Mouse (Mus musculus): ENCODE measurements around the gene Sympk.
A peak's percentile ranks its signal among the peaks of the same experiment; 100 is the strongest.

Sympk gene

DNA sequence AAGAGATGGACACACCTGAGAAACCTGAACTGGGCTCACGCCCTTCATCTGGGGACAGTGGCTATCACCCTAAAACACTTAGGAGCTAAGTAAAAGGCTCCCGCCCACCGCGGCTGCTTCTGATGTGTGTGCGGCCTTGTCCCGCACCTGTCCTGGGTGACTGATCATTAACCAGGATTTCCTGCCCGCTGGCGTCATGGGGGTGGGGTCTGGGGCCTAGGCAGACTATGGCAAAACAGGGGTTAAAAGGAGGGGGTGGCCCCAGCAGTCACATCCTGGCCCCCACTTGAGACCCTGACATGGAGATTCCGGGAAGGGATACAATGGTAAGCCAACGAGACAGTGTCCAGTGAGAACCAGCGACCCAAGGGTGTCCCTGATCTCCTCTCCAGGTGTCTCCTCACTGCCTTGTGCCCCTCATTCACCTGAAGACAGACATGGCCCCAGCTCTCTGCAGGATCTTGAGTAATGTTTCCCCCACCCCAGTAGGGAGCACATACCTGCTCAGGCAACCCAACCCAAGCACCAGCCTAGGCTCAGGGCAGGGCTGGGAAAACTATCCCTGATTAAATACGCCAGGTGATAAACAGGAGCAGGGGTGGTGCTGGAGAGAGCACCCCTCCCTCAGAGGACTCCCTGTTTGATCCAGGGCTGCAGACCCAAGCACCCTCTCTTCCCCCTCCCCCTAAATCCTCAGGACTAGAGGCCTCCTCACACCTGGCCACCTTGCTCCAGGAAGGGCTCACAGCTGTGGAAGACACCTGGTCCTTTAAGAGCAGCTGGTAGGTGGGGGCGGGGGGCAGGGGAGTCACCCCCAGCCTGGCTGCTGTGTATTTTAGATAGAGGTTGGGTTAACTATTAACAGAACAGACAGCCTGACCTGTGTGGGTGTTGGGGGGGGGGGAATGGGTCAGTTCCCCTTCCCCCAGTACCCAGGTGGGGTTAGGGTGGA, 16.9 kb upstream of the Sympk start:
- no peak for DNase-seq (ENCODE audit: low read depth, low spot score)

DNA sequence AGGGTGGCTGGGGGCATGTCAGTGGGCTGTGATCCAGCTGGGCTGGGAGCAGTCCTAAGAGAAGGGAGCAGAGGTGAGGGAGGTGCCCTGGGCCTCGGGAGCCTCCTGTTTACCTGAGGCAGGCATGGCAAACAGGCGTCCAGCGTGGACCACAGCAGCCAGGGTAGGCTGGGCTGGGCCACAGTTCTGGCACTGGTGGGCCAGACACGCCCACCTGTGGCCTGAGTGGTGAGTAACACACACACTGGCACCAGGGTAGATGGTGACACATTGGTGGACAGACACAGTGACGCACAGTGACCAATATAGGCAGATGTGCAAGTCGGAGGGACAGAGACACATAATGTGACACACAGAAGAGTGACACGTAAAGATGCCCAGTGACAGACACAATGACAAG, 13.6 kb upstream of the Sympk start:
- DNase-seq (ENCODE audit: low read depth, low spot score) = no peak

DNA sequence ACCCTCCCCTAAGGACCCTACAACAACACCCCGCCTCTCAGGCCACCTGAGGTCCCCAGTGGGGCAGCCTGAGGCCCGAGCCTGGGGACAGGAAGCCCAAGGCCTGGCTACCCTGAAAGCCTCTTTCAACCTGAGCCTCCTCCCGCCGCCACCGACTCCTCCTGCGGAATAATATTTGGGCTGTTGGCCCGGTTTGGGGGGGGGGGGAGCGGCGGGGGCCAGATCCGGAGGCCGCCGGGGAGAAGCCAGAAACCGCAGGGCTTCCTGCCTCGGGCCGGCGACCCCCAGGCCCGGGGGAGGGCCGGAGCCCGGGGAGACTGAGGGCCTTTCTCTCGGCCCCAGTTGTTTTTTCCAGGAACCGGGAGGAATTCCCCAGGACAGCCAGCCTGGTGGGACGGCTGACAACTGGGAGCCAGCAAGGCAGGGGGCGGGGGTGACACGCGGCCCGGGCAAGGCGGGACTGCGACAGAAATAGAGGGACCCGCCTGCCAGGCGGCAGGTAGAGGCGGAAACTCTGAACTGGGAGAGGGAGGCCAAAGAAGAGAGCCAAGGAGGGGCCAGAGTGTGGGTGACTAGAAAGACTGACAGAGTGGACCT, 12.1 kb upstream of the Sympk start:
- DNase-seq (ENCODE audit: low read depth, low spot score) = peak; percentile 17

DNA sequence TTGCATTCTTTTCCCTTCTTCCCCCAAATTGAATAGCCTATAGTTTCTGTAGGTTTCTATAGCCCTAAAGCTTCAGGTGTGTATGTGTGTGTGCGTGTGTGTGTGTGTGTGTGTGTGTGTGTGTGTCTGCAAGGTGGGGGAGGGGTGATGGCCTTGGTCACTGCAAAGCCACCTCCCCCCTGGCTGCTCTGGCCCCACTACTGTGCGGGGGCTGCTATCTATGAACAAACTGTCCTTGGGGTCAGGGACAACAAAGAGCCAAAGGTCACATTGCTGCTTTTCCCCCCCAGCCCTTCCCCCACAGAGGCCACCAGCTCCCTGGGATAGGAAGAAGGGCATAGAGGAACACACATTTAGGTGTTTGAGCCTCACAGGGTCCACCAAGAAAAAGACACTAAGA, 11.3 kb upstream of the Sympk start:
- no peak for DNase-seq (ENCODE audit: low read depth, low spot score)

DNA sequence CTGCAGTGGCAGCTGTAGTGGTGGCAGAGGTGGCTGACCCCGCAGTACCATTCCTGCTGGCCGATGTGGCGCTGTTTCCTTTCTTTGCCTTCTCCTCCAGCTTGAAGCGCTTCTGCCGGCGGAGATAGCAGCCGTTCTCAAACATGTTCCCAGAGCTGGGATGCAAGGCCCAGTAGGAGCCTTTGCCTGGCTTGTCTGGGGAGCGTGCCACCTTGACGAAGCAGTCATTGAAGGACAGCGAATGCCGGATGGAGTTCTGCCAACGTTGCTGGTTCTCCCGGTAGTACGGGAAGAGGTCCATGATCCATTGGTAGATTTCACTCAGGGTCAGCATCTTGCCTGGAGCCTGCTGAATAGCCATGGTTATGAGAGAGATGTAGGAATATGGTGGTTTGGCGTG, 9.7 kb upstream of the Sympk start:
- peak; percentile 44 for DNase-seq (ENCODE audit: low read depth, low spot score)

DNA sequence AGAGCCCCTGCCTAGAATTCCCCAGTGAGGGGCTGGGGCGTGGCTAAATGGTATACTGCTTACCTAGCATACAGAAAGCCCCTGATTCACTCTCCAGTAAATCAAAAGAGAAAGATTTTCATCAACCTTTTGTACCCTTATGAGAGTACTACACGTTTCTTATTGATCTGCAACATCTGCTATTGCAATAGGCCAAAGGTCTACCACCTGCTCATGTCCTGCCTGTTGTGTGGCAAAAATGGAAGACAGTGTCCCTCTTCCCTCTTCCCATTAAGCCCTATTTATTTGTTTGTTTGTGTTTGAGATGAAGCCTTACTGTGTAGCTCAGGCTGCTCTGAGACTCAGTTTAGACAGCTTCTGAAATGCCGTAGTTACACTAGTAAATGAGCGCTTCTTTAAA, 8.1 kb upstream of the Sympk start:
- DNase-seq (ENCODE audit: low read depth, low spot score) = no peak

DNA sequence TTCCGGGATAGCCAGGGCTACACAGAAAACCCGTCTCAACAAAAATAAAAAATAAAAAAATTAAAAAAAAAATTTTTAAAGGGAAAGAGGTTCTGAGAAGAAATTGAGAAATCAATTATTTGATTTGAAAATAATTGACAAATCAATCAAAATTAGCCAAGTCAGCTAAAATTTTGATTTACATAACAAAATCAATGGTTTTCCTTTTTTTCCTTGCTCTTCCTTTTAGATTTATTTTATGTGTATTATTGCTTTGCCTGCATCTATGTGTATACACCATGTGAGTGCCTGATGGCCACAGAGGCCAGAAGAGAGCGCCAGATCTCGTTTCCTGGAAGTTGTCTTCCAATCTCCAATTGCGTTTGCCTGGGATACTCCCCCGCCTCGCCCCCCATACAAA, 6.3 kb upstream of the Sympk start:
- DNase-seq (ENCODE audit: low read depth, low spot score) = no peak

DNA sequence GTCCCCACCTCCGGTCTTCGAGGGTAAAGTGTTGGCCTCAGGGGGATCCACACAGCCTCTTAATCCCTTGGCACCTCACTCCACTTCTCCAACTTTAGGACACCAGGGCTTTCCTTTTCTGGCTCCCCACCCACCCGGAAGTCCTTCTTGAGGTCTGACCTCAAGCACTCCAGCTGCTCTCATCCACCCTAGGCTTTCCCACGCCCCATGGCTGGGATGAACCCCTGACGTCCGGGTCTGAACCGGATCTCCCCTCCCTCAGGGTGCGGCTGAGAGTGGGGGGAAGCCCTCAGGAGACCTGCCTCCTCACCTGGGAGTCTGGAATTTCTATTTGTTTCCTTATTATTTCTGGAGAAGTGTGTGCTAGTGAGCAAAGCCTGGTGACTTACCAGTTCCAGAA, 3.1 kb upstream of the Sympk start:
- no peak for DNase-seq (ENCODE audit: low read depth, low spot score)

DNA sequence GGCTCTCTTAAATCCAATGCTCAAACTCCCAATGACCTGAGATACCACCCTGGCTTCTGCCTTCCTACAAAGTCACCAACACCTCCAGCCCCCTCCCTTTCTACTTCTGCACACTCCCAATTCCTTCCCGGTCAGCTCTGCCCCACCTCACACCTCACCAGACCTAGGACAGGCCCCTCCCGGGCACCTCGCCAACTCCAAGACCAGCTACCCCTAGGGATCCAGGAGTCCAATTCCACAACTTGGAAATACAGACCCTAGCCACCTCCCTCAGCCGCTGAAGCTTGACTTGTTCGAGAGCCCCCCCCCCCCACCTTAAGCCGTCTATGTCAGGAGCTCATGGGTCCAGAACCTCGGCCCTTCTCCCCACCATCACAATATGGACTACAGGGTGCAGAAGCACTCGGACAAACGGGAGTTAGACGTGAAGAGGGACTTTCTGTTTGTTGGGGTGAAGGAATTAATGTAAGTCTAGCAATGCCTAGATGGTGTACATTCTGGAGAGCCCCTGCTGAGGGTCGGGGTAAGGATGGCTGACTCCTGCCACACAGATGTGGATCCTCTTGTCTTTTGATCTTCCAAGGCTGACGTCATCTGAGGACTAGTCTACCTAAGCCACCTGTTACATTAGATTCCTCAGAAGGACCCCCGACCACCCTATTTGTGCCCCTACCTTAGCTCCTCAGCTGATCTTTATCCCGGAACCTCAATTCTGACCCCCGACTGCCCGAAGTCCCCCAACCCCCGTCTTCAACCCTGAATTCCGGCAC, 1.8 kb upstream of the Sympk start:
- DNase-seq (ENCODE audit: low read depth, low spot score) = no peak

DNA sequence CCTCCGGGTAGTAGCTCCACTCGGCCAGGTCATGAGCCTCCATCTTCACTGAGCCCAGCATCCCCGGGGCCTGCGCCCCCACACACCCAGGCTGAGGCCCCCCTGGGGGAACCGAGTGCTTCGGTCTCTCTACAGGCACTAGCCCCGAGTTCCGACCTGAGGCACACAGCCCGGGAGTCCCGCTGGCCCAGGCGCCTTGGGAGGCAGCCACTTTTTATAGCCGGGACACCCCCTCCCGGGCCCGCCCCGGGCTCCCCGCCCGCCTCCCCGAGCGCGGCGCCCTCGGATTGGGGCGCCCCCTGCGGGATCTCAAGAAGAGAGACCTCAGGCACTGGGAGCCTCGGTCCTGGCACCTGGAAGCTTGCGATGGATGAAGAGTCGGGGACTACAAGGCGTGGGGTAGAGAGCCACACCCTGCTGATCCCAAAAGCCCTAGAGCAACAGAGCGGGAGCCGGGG, 791 bp upstream of the Sympk start, which contains the start of gene Foxa3:
Gene Foxa3 (minus strand): TSS at position 182 of the 458 bp plus-strand sequence.
- DNase-seq (ENCODE audit: low read depth, low spot score) = peak; percentile 81

DNA sequence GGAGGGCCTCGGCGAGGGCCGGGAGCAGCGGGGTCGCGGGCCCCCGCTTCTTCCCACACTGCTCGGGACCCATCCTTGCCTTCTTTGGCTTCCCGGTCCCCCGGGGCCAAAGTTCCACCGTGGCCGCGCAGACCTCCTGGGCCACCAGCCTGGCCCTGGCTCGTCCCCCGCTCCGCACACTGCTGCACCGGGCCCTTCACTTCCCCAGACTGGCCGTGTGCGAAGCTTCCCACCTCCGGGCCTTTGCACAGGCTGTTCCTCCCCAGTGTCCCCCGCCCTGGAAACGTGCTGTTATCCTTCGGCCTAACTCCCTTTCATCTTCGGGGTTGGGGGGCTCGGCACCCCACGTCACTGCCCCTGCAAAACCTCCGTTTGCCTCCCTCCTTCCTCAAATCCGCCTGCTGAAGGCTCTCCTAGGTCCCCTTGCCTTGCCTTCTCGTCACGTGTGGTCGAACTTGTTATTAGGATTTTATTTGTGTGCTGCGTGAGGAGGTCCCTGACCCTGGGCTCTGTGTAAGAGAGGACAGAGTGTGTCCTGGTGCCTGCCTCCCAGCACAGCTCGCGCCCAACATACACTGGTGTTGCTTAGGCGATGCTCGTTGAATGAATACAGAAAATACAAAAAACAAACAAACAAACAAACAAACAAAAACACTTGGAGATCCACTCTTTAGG, 541 bp downstream of the Sympk start:
- DNase-seq (ENCODE audit: low read depth, low spot score) = peak; percentile 58

DNA sequence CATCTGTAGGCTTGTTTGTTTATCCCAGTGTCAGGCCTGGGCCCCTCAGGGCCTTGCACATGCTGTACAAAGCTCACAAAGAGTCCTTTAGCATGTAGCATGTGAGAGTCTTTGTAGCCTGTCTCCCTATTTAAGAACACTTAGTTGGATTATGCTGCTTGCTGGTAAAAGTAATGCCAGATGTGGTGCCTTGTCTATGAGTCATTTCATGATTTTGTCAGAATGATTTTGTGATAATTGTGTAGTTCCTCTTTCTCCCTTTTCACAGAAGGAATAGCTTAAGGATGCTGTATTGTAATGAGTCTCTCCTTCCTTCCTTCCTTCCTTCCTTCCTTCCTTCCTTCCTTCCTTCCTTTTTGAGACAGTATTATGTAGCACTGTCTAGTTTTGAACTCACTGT, 3.9 kb downstream of the Sympk start:
- DNase-seq (ENCODE audit: low read depth, low spot score) = no peak

DNA sequence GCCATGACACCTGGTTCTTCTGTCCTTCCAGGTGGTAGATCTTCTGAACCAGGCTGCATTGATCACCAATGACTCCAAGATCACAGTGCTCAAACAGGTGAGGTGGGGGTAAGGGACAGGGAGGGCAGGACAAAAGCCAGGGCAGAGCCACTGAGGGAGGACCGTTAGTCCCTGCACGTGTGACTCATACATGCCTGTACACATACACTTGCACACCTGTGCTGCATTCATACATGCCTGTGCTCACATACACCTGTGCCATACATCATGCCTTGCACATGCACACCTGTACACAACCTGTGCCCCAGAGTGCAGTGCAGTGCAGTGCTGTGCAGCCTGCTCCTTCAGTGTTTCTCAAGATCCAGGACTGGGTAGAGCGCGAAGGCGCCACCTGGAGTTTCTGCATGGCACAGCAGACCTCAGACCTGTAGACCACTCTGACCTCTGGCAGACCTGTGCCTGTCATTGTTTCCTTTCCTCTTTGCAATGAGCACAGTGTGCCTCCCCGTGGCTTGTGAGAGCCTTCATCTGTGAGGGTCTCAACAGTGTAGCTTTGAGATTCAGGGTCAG, 5.0 kb downstream of the Sympk start:
- peak; percentile 85 for DNase-seq (ENCODE audit: low read depth, low spot score)

DNA sequence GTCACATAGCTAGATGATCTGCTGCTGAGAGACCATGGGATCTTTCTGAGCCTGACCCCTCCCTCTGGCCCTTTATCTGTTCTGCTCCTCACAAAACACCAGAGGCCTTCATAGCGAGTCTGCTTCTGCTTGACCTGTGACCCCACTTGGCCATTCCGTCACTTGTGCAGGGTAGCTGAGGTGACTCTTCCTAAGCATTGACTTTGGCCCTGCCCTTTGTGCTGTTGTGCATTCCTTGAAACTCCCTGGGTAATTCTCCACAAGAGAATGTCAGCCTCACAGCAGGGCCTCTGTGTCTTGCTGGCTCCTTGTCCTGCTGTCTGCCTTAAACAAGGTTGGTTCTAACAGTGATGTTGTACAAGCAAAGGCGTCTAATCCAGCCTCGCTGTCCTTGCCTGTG, 7.5 kb downstream of the Sympk start:
- DNase-seq (ENCODE audit: low read depth, low spot score) = peak; percentile 46

DNA sequence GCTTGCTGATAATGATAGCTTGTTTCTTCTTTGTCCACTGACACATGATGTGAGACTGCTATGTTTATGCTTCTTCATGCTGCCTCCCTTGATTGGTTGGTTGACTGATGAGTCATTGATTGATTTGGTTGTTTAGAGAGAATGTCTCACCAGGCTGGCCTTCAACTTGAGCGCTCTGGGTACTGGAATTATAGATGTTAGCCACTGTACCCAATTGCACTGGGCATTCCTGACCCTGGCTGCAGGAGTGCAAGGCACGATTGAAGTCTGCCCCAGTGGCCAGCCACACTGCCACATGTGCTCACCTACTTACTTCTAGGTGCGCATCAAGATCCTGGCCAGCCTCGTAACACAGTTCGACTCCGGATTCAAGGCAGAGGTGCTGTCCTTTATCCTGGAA, 20.4 kb downstream of the Sympk start:
- no peak for DNase-seq (ENCODE audit: low read depth, low spot score)

DNA sequence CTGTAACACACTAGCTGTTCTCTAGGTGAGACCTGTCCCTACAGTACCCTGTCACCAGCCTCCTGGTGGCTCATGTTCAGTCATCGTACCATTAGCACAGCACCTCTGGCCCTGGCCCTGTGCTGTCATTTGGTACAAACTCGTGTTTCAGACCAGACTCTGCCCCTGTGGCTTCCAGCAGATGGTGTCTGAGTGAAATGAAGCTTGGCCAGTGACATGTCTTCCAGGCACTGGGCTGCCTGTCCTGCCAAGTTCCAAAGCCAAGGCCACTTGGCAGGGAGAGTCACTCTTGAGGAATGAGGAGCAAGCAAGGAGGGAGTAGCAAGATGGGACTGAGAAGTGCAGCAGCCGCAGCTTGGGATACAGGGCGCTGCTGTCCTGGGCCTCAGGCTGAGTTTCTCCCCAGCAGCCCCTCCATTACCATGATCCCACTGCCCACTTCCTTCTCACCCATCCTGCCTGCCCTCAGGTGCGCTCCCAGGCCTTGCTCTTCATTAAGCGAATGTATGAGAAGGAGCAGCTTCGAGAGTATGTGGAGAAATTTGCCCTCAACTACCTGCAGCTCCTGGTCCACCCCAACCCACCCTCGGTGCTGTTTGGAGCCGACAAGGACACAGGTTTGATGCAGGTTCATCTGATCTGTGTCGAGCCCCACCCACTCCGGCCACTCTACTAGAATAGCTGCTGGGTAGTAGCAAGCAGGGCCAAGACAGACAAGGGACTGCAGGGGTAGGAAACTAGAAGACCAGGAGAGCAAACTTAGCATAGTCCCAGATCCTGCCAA, 22.3 kb downstream of the Sympk start:
- DNase-seq (ENCODE audit: low read depth, low spot score) = no peak

DNA sequence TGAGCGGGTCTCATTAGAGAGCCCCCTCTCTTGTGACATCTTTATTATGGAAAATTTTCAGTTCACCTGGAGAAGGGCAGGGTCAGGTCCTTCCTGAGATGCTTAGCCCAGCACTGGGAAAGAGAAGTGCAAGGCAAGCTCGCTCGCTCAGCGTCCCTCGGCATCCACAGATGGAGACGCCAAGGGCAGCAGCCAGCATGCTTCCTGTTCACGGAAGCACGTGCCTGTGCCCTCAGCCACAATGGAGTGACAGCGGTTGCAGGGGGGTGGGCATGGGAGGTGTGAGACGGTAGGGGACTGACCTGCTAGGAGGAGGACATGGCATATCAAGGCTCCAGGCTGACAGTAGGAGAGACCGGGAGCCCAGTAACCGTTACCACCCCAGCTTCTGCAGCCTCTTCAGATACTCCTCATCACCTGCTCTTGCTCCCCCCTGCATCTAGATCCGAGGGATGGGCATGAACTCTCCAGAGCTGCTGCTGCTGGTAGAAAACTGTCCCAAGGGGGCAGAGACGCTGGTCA, 23.9 kb downstream of the Sympk start:
- no peak for DNase-seq (ENCODE audit: low read depth, low spot score)

DNA sequence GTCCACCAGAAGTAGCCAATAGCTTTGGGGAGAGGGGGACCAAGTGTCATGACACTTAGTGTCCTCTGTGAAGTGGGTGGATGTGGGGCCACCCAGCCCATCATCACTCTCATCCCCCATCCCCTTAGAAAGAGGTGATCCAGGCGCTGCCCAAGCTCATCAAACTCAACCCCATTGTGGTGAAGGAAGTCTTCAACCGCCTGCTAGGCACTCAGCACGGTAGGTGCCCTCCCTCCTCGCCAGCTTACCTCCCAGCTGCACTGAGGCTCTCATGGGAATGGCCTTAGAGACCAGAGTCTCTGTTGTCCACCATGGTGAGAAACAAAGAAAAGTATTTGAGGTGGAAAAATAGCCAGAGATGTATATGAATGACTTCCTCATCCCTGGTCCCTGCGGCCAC, 25.1 kb downstream of the Sympk start:
- DNase-seq (ENCODE audit: low read depth, low spot score) = no peak

DNA sequence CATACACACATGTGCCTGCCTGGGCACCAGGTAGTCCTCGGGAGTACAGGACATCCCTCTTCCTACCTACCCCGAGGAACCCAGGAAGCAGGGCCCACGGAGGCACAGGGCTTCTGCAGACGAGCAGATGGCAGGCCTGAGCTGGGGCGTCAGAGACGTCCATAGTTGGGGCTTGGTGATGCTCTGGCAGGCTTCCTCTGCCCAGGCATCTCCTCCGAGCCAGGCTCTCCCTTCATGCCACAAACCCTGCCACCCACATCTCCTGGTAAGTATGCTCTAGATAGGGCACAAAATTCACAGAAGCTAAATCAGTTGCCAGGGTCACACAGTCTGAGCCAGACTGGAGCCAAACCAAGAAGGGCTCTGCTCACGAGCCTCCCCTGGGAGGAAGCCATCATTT, 26.0 kb downstream of the Sympk start:
- DNase-seq (ENCODE audit: low read depth, low spot score) = no peak

DNA sequence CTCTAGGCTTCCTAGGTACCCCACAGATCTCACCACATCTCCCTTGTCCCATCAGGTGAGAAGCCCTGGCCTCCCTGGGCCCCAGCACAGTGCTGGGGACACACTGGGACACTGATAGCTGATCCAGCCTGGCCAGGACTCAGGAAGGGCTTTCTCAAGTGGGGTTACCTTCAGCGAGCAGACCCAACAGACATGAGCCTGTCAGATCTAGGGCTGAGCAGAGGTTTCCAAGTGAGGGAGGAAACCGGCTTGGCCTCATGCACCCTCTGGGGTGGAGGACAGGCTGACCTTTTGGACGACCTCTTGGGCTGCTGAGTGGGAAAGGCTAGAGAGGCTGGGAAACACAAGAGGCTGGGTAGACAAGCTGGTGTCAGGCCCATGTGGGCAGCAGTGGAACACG, 27.0 kb downstream of the Sympk start:
- DNase-seq (ENCODE audit: low read depth, low spot score) = no peak

All from ZHBTc4 (cell line).